ENCODE assay signal across 7 mouse cellular contexts in genomic region chr14:34660351-34660787, GRCm38 (mm10). TPM values are rescaled to one million over a fixed set of nuclear protein-coding genes. Genes with fewer than 3 reads are reported as not detected.
DNase-seq lines count a peak whose midpoint lies in the region; TF ChIP-seq lines count a peak whose summit lies in the region.

No protein-coding gene starts in this region.

- WGBS in thymus, adult 2 months = 64% methylated on average over 7 of the region's 7 CpGs

- DNase-seq in lung, postnatal 10 days = peak; percentile 8
- no peak for DNase-seq in lung, adult 18-20 months
- peak; percentile 57 for DNase-seq in c-Kit-negative CD71-positive TER-119-positive erythroid progenitor cells, embryonic 14.5 days (ENCODE audit: low read depth, low spot score)
- peak; percentile 16 to 17 for DNase-seq in heart, postnatal 10 days
- DNase-seq in thymus, adult 2 months = peak; percentile 56
- no peak for DNase-seq in left cerebral cortex, adult 18-20 months (ENCODE audit: low spot score in 2 of 2)
- no peak for DNase-seq in layer of hippocampus, adult 9-10 months (ENCODE audit: low spot score)

- intact Hi-C loops in heart, postnatal 10 days (cut with DNase I) = no loop called here

- 0 out of 2 replicates have a peak, but pooled peaks have one; percentile 19 for TF ChIP-seq POLR2A in thymus, adult 2 months (IDR thresholded peaks at IDR 0.05; ENCODE audit: control insufficient read depth, extremely low read depth, insufficient read depth, low read length, poor library complexity)

- no peak for TF ChIP-seq CTCF in thymus, adult 2 months (IDR thresholded peaks at IDR 0.05; ENCODE audit: borderline replicate concordance, control insufficient read depth, extremely low read depth, insufficient read depth, low read length, poor library complexity)

- H3K27me3 ChIP-seq in thymus, adult 2 months (ENCODE audit: control insufficient read depth, insufficient read depth, low read length) = no peaks in the 10 kb centered on the region

- peak overlapping the region; percentile 99 for H3K27ac ChIP-seq in thymus, adult 2 months (ENCODE audit: control insufficient read depth, insufficient read depth, low read length)

- peaks cover 27% of the 10 kb centered on the region for H3K4me1 ChIP-seq in thymus, adult 2 months (replicated peaks; ENCODE audit: control insufficient read depth, insufficient read depth, low read length)

- H3K36me3 ChIP-seq in thymus, adult 2 months (ENCODE audit: control insufficient read depth, insufficient read depth, low read length) = no peaks in the 10 kb centered on the region

- no peak overlapping the region for H3K4me3 ChIP-seq in thymus, adult 2 months (ENCODE audit: control insufficient read depth, insufficient read depth, low read length)

RNA-seq across cellular contexts. Expression of gene Wapl, which starts 13.4 kb away (rescaled TPM):
- 10 to 100 TPM; 42.1 to 43.6 TPM for total RNA-seq in heart, postnatal 10 days (2021)
- polyA plus RNA-seq in thymus, adult 2 months (2012; rRNA removed) = 28.4 and 37.9 TPM in 2 replicates
- 10 to 100 TPM; 44.7 to 46.0 TPM for total RNA-seq in left cerebral cortex, adult 18-20 months (2021)

Comparison
In these comparisons a context has a peak if more than half of its experiments do, and no peak if none do; other contexts are left out.
1. DNase-seq: peak in lung, postnatal 10 days (single experiment), c-Kit-negative CD71-positive TER-119-positive erythroid progenitor cells, embryonic 14.5 days (single experiment), heart, postnatal 10 days (2 of 2) and thymus, adult 2 months (single experiment); none in lung, adult 18-20 months (0 of 2), left cerebral cortex, adult 18-20 months (0 of 2) and layer of hippocampus, adult 9-10 months (single experiment).